Mouse (Mus musculus): ENCODE results near the gene Zfp819. TPM values are rescaled to one million over a fixed set of nuclear protein-coding genes. Genes with fewer than 3 reads are reported as not detected.

Zfp819 gene
- polyA plus RNA-seq, 1 experiment from 2014 or later = 1.0 TPM

DNA sequence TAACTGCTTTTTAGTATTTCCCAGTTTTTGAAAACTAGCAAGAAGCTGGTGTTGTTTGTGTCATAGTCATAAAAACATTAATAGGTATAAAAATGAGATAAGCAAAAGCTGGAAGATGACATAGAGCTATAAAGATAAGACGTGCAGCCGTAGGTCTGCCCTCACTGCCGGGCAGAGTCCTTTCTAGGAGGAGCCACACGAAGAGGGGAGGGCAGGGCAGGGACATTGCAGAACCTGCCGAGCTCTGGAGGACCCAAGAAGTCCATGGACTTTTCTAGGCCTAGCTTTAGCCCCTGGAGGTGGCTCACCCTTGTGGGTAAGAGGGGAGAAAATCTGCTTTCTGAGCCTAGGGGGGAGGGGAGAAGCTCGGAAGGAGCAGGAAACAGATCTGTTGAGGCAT is 27.5 kb downstream of the Zfp819 start, which contains the start of gene Ceacam18:
TSS of gene Ceacam18 (plus strand) at position 208 of the 400 bp plus-strand sequence.
- Histone ChIP-seq H3K9ac (no peak within 1 kb of the TSS), H3K36me3 (replicated peaks; ENCODE audit: control insufficient read depth, insufficient read depth) (no peaks in the 10 kb centered on the region), H3K4me1 (replicated peaks; ENCODE audit: control insufficient read depth, insufficient read depth, low read length) (no peaks in the 10 kb centered on the region), H3K9me3 (ENCODE audit: control insufficient read depth, low read length) (no peaks in the 10 kb centered on the region), H3K27ac (no peak within 1 kb of the TSS), H3K4me3 (replicated peaks; ENCODE audit: low read length) (no peak within 1 kb of the TSS), H3K4me2 (replicated peaks) (no peak within 1 kb of the TSS), H3K27me3 (ENCODE audit: control insufficient read depth, insufficient read depth, low read length) (no peaks in the 10 kb centered on the region)
- ATAC-seq (ENCODE audit: low FRiP score) (no peak), DNase-seq (ENCODE audit: low spot score) (no peak)
- 86% methylated on average over 6 of the region's 6 CpGs for WGBS

DNA sequence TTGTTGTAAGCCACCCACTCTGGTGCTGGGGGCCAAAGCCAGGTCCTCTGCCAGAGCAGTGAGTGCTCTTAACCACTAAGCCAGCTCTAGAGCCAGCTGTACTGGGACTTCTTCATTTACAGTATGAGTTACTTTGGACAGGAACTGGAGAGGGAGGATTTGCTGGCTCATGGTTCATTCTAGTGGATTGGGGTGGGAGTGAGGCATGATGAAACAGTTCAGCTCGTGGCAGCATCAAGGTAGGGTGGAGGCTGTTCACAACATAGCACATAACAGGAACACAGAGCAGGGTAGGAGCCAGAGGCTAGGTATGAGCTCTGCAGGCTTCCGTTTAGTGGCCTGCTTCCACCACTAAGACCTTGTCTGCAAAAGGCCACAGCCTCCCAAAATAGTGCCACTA is 29.2 kb downstream of the Zfp819 start:
- ATAC-seq (ENCODE audit: low FRiP score) (no peak), DNase-seq (ENCODE audit: low spot score) (no peak)
- no peaks in the 10 kb centered on the region for H3K27me3 ChIP-seq (ENCODE audit: control insufficient read depth, insufficient read depth, low read length)
- no peak overlapping the region for H3K4me3 ChIP-seq (replicated peaks; ENCODE audit: low read length)
- WGBS = 75% methylated on average over 2 of the region's 2 CpGs
- no peak overlapping the region for H3K4me2 ChIP-seq (replicated peaks)
- H3K9me3 ChIP-seq (ENCODE audit: control insufficient read depth, low read length) = no peaks in the 10 kb centered on the region
- no peak overlapping the region for H3K9ac ChIP-seq
- H3K4me1 ChIP-seq (replicated peaks; ENCODE audit: control insufficient read depth, insufficient read depth, low read length) = no peaks in the 10 kb centered on the region
- H3K36me3 ChIP-seq (replicated peaks; ENCODE audit: control insufficient read depth, insufficient read depth) = no peaks in the 10 kb centered on the region
- H3K27ac ChIP-seq = no peak overlapping the region

DNA sequence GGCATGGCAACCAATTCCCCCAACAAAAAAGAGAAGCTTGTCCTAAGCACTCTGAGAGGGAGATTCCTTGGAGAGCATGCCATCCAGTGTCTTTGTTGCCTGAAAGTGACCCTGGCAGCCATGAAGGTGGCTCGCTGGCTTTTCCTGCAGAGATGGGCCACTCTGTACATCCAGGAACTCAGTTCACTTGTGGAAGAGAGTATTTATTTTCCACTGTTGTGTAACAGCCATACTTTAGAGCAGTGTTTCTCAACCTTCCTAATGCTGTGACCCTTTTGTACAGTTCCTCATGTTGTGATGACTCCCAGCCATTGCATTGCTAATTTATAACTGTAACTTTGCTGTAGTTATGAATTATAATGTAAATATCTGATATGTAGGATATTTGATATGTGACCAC is 30.1 kb downstream of the Zfp819 start:
- H3K4me2 ChIP-seq (replicated peaks) = no peak overlapping the region
- no peak for DNase-seq (ENCODE audit: low spot score)
- H3K27ac ChIP-seq = no peak overlapping the region
- no peaks in the 10 kb centered on the region for H3K36me3 ChIP-seq (replicated peaks; ENCODE audit: control insufficient read depth, insufficient read depth)
- no peaks in the 10 kb centered on the region for H3K27me3 ChIP-seq (ENCODE audit: control insufficient read depth, insufficient read depth, low read length)
- H3K4me3 ChIP-seq (replicated peaks; ENCODE audit: low read length) = no peak overlapping the region
- no peak overlapping the region for H3K9ac ChIP-seq
- H3K4me1 ChIP-seq (replicated peaks; ENCODE audit: control insufficient read depth, insufficient read depth, low read length) = no peaks in the 10 kb centered on the region
- H3K9me3 ChIP-seq (ENCODE audit: control insufficient read depth, low read length) = no peaks in the 10 kb centered on the region
- 69% methylated on average over 1 of the region's 1 CpGs for WGBS
- ATAC-seq (ENCODE audit: low FRiP score) = no peak

DNA sequence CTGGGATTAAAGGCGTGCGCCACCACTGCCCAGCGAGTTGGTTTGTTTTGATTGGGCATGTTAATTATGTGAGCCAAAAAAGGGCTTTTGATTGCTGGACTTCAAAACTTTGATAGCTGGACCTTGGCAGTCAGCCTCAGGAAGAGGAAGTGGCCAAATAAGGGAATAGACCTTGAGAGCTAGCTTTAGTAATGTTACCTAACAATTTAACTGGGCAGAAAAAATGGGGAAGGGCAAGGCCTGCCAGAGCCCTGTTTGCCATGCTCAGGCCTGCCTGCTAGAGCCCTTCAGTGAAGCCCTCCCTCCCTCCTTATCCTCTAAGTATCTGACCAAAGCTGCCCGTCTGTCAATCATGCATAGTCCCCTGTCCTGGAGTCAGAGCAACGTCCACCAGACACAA is 35.6 kb downstream of the Zfp819 start:
- DNase-seq (ENCODE audit: low spot score) (no peak), ATAC-seq (ENCODE audit: low FRiP score) (no peak)
- WGBS = 84% methylated on average over 5 of the region's 5 CpGs

DNA sequence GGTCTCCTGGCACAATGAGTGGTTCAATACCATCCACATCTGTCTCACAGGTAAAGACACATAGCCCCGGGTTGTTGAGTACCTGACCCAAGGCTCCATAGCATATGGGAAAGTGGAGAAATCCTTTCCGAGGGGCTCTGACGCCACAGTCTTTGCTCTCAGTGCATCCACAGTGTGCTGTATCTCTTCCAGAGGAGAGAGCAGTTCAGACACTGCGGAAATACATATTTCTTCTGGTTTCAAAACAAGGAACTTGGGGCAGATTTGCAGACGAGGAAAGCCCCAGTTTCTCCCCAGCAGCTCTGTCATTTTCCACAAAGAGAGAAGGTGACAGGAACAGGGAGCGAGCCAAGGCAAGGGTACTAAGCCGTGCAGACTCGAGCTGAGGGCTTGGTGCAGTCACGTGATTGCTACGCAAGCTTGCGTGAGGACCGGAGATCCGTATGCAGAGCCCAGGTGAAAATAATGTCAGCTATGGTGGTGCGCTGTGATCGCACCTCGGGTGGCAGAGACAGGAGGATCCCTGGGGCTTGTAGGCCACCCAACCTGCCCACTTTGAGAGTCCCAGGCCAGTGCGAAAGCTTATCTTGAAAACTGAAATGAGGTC is 36.2 kb downstream of the Zfp819 start:
- Histone ChIP-seq H3K4me3 (replicated peaks; ENCODE audit: low read length) (no peak overlapping the region), H3K27me3 (ENCODE audit: control insufficient read depth, insufficient read depth, low read length) (no peaks in the 10 kb centered on the region), H3K9ac (no peak overlapping the region), H3K9me3 (ENCODE audit: control insufficient read depth, low read length) (no peaks in the 10 kb centered on the region), H3K27ac (no peak overlapping the region), H3K36me3 (replicated peaks; ENCODE audit: control insufficient read depth, insufficient read depth) (no peaks in the 10 kb centered on the region), H3K4me2 (replicated peaks) (no peak overlapping the region), H3K4me1 (replicated peaks; ENCODE audit: control insufficient read depth, insufficient read depth, low read length) (no peaks in the 10 kb centered on the region)
- no peak for DNase-seq (ENCODE audit: low spot score)
- 85% methylated on average over 17 of the region's 17 CpGs for WGBS
- no peak for ATAC-seq (ENCODE audit: low FRiP score)

More for the DNA sequence above, 35.6 kb downstream of the Zfp819 start:
- Histone ChIP-seq H3K9me3 (ENCODE audit: control insufficient read depth, low read length) (no peaks in the 10 kb centered on the region), H3K4me3 (replicated peaks; ENCODE audit: low read length) (no peak overlapping the region), H3K36me3 (replicated peaks; ENCODE audit: control insufficient read depth, insufficient read depth) (no peaks in the 10 kb centered on the region), H3K27ac (no peak overlapping the region), H3K4me1 (replicated peaks; ENCODE audit: control insufficient read depth, insufficient read depth, low read length) (no peaks in the 10 kb centered on the region), H3K27me3 (ENCODE audit: control insufficient read depth, insufficient read depth, low read length) (no peaks in the 10 kb centered on the region), H3K4me2 (replicated peaks) (no peak overlapping the region), H3K9ac (no peak overlapping the region)

DNA sequence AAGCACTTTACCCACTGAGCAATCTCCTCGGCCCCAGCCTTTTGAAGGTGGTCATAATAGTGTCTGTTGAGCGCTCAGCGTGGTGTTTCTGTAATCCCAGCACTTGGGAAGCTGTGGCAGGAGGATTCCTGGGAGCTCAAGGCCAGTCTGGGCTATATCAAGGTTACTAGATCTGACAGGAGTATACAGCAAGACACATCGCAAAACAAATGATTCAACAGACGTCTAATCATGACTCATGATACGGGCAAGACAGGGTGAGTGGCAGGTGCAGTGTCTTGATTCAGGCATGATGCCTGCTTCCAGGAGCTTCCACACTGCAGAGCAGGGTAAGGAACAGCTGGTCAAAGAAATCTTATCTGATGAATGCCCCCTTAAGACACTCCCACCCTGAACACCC is 45.7 kb downstream of the Zfp819 start:
- H3K9ac ChIP-seq = no peak overlapping the region
- ATAC-seq (ENCODE audit: low FRiP score) (no peak), DNase-seq (ENCODE audit: low spot score) (no peak)
- H3K4me1 ChIP-seq (replicated peaks; ENCODE audit: control insufficient read depth, insufficient read depth, low read length) = no peaks in the 10 kb centered on the region
- H3K4me3 ChIP-seq (replicated peaks; ENCODE audit: low read length) = no peak overlapping the region
- 87% methylated on average over 6 of the region's 6 CpGs for WGBS
- H3K27me3 ChIP-seq (ENCODE audit: control insufficient read depth, insufficient read depth, low read length) = no peaks in the 10 kb centered on the region
- H3K9me3 ChIP-seq (ENCODE audit: control insufficient read depth, low read length) = no peaks in the 10 kb centered on the region
- H3K4me2 ChIP-seq (replicated peaks) = no peak overlapping the region
- H3K27ac ChIP-seq = no peak overlapping the region
- no peaks in the 10 kb centered on the region for H3K36me3 ChIP-seq (replicated peaks; ENCODE audit: control insufficient read depth, insufficient read depth)

DNA sequence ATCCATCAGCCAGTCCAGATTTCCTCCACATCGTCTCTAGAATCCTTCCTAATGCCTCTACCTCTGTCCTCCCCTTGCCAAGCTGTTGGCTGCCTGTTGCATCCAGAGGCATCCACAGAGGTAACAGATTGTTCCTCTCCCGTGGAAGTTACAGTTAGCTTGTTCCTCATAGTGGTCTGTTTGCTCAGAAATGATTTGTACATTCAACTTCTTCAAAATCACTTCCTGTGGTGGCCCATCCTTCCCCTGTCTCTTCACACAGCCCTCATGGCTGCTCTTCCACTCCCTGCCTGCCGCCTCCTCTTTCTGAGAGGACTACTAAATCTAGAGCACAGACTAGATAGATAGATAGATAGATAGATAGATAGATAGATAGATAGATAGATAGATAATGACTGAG is 47.5 kb downstream of the Zfp819 start:
- Histone ChIP-seq H3K9ac (no peak overlapping the region), H3K9me3 (ENCODE audit: control insufficient read depth, low read length) (no peaks in the 10 kb centered on the region), H3K4me2 (replicated peaks) (no peak overlapping the region), H3K4me1 (replicated peaks; ENCODE audit: control insufficient read depth, insufficient read depth, low read length) (no peaks in the 10 kb centered on the region), H3K27me3 (ENCODE audit: control insufficient read depth, insufficient read depth, low read length) (no peaks in the 10 kb centered on the region), H3K4me3 (replicated peaks; ENCODE audit: low read length) (no peak overlapping the region), H3K27ac (no peak overlapping the region), H3K36me3 (replicated peaks; ENCODE audit: control insufficient read depth, insufficient read depth) (no peaks in the 10 kb centered on the region)
- ATAC-seq (ENCODE audit: low FRiP score) = no peak
- DNase-seq (ENCODE audit: low spot score) = no peak
- 83% methylated on average over 3 of the region's 3 CpGs for WGBS

DNA sequence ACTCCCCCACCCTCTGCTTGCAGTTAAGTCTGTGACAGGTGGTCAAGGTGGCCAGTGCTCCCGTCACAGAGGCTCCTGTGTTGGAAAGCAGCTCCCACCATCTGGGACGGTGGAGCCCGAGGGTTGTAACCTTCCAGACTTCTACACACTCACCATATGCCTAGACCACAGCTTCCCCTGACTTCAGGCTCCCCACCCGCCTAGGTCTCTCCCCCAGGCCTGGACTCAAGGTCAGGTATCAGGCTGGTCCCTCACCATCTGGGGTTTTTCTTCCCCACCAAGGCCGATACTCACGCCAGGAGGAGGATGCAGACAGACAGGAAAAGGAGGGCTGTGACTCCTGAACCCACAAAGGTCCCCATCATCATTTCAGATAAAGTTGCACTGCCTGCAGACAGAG is 49.3 kb downstream of the Zfp819 start:
- Histone ChIP-seq H3K27me3 (ENCODE audit: control insufficient read depth, insufficient read depth, low read length) (no peaks in the 10 kb centered on the region), H3K4me3 (replicated peaks; ENCODE audit: low read length) (no peak overlapping the region), H3K27ac (no peak overlapping the region), H3K4me2 (replicated peaks) (no peak overlapping the region), H3K4me1 (replicated peaks; ENCODE audit: control insufficient read depth, insufficient read depth, low read length) (no peaks in the 10 kb centered on the region), H3K9ac (no peak overlapping the region), H3K36me3 (replicated peaks; ENCODE audit: control insufficient read depth, insufficient read depth) (no peaks in the 10 kb centered on the region), H3K9me3 (ENCODE audit: control insufficient read depth, low read length) (no peaks in the 10 kb centered on the region)
- no peak for DNase-seq (ENCODE audit: low spot score)
- ATAC-seq (ENCODE audit: low FRiP score) = no peak
- 83% methylated on average over 6 of the region's 6 CpGs for WGBS

DNA sequence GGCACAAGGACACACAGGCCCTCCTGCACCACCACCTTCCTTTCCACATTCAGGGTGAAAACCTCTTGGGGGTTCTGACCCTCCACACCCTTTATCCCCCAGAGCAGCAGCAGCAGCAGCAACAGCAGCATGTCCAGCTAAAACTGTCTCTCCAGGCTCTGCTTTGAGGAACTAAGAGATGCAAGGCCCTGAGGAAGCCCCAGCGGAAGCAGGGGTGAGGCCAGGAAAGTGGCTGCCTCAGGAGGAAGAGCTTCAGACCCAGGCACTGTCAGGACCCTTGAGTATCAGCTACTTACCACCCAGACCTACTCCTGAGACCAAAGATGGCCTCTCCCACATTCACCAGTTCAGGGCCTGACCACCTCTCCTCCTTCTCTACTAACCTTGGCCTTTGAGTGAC is 53.0 kb downstream of the Zfp819 start, which contains the start of gene Siglece:
TSS of gene Siglece (minus strand) at position 160 of the 400 bp plus-strand sequence.
- Histone ChIP-seq H3K4me1 (replicated peaks; ENCODE audit: control insufficient read depth, insufficient read depth, low read length) (no peaks in the 10 kb centered on the region), H3K36me3 (replicated peaks; ENCODE audit: control insufficient read depth, insufficient read depth) (no peaks in the 10 kb centered on the region), H3K4me2 (replicated peaks) (no peak within 1 kb of the TSS), H3K9me3 (ENCODE audit: control insufficient read depth, low read length) (no peaks in the 10 kb centered on the region), H3K27ac (no peak within 1 kb of the TSS), H3K4me3 (replicated peaks; ENCODE audit: low read length) (no peak within 1 kb of the TSS), H3K27me3 (ENCODE audit: control insufficient read depth, insufficient read depth, low read length) (no peaks in the 10 kb centered on the region), H3K9ac (no peak within 1 kb of the TSS)
- ATAC-seq (ENCODE audit: low FRiP score) (no peak), DNase-seq (ENCODE audit: low spot score) (no peak)
- 69% methylated on average over 1 of the region's 1 CpGs for WGBS

DNA sequence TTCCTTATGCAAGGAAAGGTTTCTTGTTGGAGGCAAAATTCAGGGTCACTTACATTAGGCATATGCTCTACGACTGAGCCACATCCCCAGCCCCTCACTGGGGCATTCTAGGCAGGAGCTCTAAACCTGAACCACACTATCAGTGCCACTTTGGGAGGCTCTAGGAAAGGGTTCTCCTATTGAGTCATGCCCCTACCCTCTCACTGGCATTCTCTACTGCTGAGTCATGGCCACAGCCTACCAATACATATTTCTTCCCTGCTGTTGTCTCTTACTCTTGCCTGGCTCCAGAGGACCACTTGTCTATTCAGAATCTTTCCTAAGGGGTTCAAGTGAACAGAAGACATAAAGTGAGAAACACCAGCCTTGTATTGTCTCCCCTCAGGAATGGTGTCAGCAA is 55.8 kb downstream of the Zfp819 start:
- WGBS = 97% methylated on average over 1 of the region's 1 CpGs
- Histone ChIP-seq H3K9me3 (ENCODE audit: control insufficient read depth, low read length) (no peaks in the 10 kb centered on the region), H3K27ac (no peak overlapping the region), H3K36me3 (replicated peaks; ENCODE audit: control insufficient read depth, insufficient read depth) (no peaks in the 10 kb centered on the region), H3K4me1 (replicated peaks; ENCODE audit: control insufficient read depth, insufficient read depth, low read length) (no peaks in the 10 kb centered on the region), H3K4me2 (replicated peaks) (no peak overlapping the region), H3K27me3 (ENCODE audit: control insufficient read depth, insufficient read depth, low read length) (no peaks in the 10 kb centered on the region), H3K9ac (no peak overlapping the region), H3K4me3 (replicated peaks; ENCODE audit: low read length) (no peak overlapping the region)
- no peak for DNase-seq (ENCODE audit: low spot score)
- no peak for ATAC-seq (ENCODE audit: low FRiP score)
